Mouse (Mus musculus) embryonic facial prominence, embryonic 14.5 days (tissue): ENCODE data around the gene Mapk1ip1l. TPM values are rescaled to one million over a fixed set of nuclear protein-coding genes. Genes with fewer than 3 reads are reported as not detected.

ENCODE experiments used
- polyA plus RNA-seq: library from polyadenylated mRNA; unstranded; fragments of >200 nt; fragmentation: Nextera tagmentation; extraction: Ambion mirVana; gene quantifications from 2 replicates; pipeline ENCODE4 v1.2.1, GENCODE M21; 2014

Gene Mapk1ip1l
- polyA plus RNA-seq, 1 experiment from 2014 or later: 75.6 TPM

Other genes with a start within 250 kb of the Mapk1ip1l start
- 2.1 and 2.3 TPM in 2 replicates for gene Gch1, start 108.9 kb upstream of the Mapk1ip1l start, polyA plus RNA-seq
- gene Wdhd1, start 21.4 kb upstream of the Mapk1ip1l start, polyA plus RNA-seq: 22.0 and 26.7 TPM in 2 replicates
- gene Socs4, start 21.3 kb upstream of the Mapk1ip1l start, polyA plus RNA-seq: 4.2 and 4.7 TPM in 2 replicates
- 50.0 and 81.7 TPM in 2 replicates for gene Lgals3, start 69.5 kb downstream of the Mapk1ip1l start, polyA plus RNA-seq
- gene Dlgap5, start 120.1 kb downstream of the Mapk1ip1l start, polyA plus RNA-seq: 25.5 and 35.1 TPM in 2 replicates
- gene Fbxo34, start 152.2 kb downstream of the Mapk1ip1l start, polyA plus RNA-seq: 23.5 and 24.4 TPM in 2 replicates